10 mouse cellular contexts compared by ENCODE assay signal in genomic region chr3:51915415-51915814, GRCm38 (mm10).
DNase-seq lines count a peak whose midpoint lies in the region; ATAC-seq and TF ChIP-seq lines count a peak whose summit lies in the region.
"Had no signal": no experiment of that assay in that cellular context is flagged by ENCODE, and none has a peak within 500 bp of the region (broad histone marks: within the 10 kb centered on the region; RNA-seq: fewer than 3 reads in every experiment).

No protein-coding gene starts in this region.

- no peak overlapping the region; the same call in 1 of the 2 replicates for H3K9ac ChIP-seq in heart, embryonic 11.5 days (ENCODE audit: low read depth, low read length)
- no peak overlapping the region for H3K9ac ChIP-seq in lung, embryonic 14.5 days
- H3K9ac ChIP-seq in hindbrain, embryonic 13.5 days = no peak overlapping the region
- H3K9ac ChIP-seq: embryonic facial prominence, embryonic 15.5 days had no signal

- intact Hi-C loops in heart, postnatal 10 days (cut with DNase I) = no loop called here

- TF ChIP-seq CTCF in lung, embryonic 14.5 days (IDR thresholded peaks at IDR 0.05; ENCODE audit: low read depth) = no peak
- no peak for TF ChIP-seq CTCF in olfactory bulb, adult 2 months (IDR thresholded peaks at IDR 0.05; ENCODE audit: insufficient read depth, low read depth, low read length)

- no peak overlapping the region for H3K4me3 ChIP-seq in heart, embryonic 11.5 days (ENCODE audit: low read depth, low read length)
- no peak overlapping the region for H3K4me3 ChIP-seq in lung, embryonic 14.5 days (ENCODE audit: low read depth, low read length)
- no peak overlapping the region for H3K4me3 ChIP-seq in hindbrain, embryonic 13.5 days
- no peak overlapping the region for H3K4me3 ChIP-seq in olfactory bulb, adult 2 months (ENCODE audit: insufficient read depth, low read depth, low read length)
- H3K4me3 ChIP-seq: embryonic facial prominence, embryonic 15.5 days had no signal

- WGBS in heart, embryonic 11.5 days (ENCODE audit: insufficient replicate concordance) = 81% methylated on average over 1 of the region's 1 CpGs
- WGBS in lung, embryonic 14.5 days = 58% methylated on average over 1 of the region's 1 CpGs
- 71% methylated on average over 1 of the region's 1 CpGs for WGBS in hindbrain, embryonic 13.5 days
- WGBS in olfactory bulb, adult 2 months = 76% methylated on average over 1 of the region's 1 CpGs

- H3K27me3 ChIP-seq in heart, embryonic 11.5 days (ENCODE audit: control insufficient read depth, insufficient read depth, low read length) = no peaks in the 10 kb centered on the region
- H3K27me3 ChIP-seq in lung, embryonic 14.5 days (ENCODE audit: insufficient read depth, low read length) = no peaks in the 10 kb centered on the region
- H3K27me3 ChIP-seq in hindbrain, embryonic 13.5 days = no peaks in the 10 kb centered on the region
- H3K27me3 ChIP-seq: CH12.LX; embryonic facial prominence, embryonic 15.5 days had no signal

- no peak overlapping the region for H3K4me2 ChIP-seq in heart, embryonic 11.5 days
- 0 out of 2 replicates have a peak overlapping the region, but pooled peaks have one; percentile 43 for H3K4me2 ChIP-seq in lung, embryonic 14.5 days
- H3K4me2 ChIP-seq in hindbrain, embryonic 13.5 days = no peak overlapping the region
- H3K4me2 ChIP-seq: embryonic facial prominence, embryonic 15.5 days had no signal

- TF ChIP-seq POLR2A in olfactory bulb, adult 2 months (IDR thresholded peaks at IDR 0.05; ENCODE audit: insufficient read depth, low read depth, low read length) = no peak

- no peaks in the 10 kb centered on the region for H3K36me3 ChIP-seq in heart, embryonic 11.5 days (ENCODE audit: control insufficient read depth, insufficient read depth, low read length)
- no peaks in the 10 kb centered on the region for H3K36me3 ChIP-seq in lung, embryonic 14.5 days (ENCODE audit: insufficient read depth)
- H3K36me3 ChIP-seq in hindbrain, embryonic 13.5 days = no peaks in the 10 kb centered on the region
- H3K36me3 ChIP-seq: embryonic facial prominence, embryonic 15.5 days had no signal

- peak overlapping the region; percentile 79 for H3K27ac ChIP-seq in heart, embryonic 11.5 days (ENCODE audit: low read depth, low read length)
- H3K27ac ChIP-seq in lung, embryonic 14.5 days (ENCODE audit: low read depth) = peak overlapping the region; percentile 75
- 0 out of 2 replicates have a peak overlapping the region, but pooled peaks have one; percentile 60 for H3K27ac ChIP-seq in hindbrain, embryonic 13.5 days
- H3K27ac ChIP-seq in olfactory bulb, adult 2 months (ENCODE audit: insufficient read depth, low read depth, low read length) = peak overlapping the region; percentile 96

- no peak for ATAC-seq in heart, embryonic 11.5 days (replicated peaks; ENCODE audit: insufficient number of reproducible peaks, low FRiP score, low TSS enrichment)
- no peak for ATAC-seq in lung, embryonic 14.5 days (ENCODE audit: insufficient read depth)
- no peak for ATAC-seq in hindbrain, embryonic 13.5 days (ENCODE audit: low FRiP score)
- no peak for ATAC-seq in cerebellum, adult (ENCODE audit: insufficient number of reproducible peaks, low FRiP score, low TSS enrichment)

- peaks cover 28% of the 10 kb centered on the region for H3K4me1 ChIP-seq in heart, embryonic 11.5 days (ENCODE audit: control insufficient read depth, insufficient read depth, low read length)
- peaks cover 12% of the 10 kb centered on the region; the same call in 1 of the 2 replicates for H3K4me1 ChIP-seq in lung, embryonic 14.5 days (ENCODE audit: insufficient read depth)
- H3K4me1 ChIP-seq in hindbrain, embryonic 13.5 days (replicated peaks) = peaks cover 38% of the 10 kb centered on the region
- H3K4me1 ChIP-seq in olfactory bulb, adult 2 months (ENCODE audit: control insufficient read depth, insufficient read depth, low read length) = peaks cover 20% of the 10 kb centered on the region

- no peaks in the 10 kb centered on the region for H3K9me3 ChIP-seq in heart, embryonic 11.5 days (replicated peaks; ENCODE audit: control insufficient read depth, low read length)
- no peaks in the 10 kb centered on the region for H3K9me3 ChIP-seq in lung, embryonic 14.5 days (ENCODE audit: low read depth, low read length)
- no peaks in the 10 kb centered on the region for H3K9me3 ChIP-seq in hindbrain, embryonic 13.5 days
- H3K9me3 ChIP-seq: embryonic facial prominence, embryonic 15.5 days had no signal

- no peak for DNase-seq in heart, postnatal 10 days
- DNase-seq in lung, embryonic 14.5 days = no peak
- no peak for DNase-seq in lung, adult 18-20 months
- DNase-seq in yolk sac, embryonic 10.5 days (ENCODE audit: low spot score) = no peak
